Mouse (Mus musculus) brain, embryonic 18.5 days (tissue): Measurements from ENCODE around the gene Ubap2.
A peak's percentile ranks its signal among the peaks of the same experiment; 100 is the strongest.

Experiments
- DNase-seq: peaks from one replicate; pipeline ENCODE4 v3.0.0-alpha.2; 2012; ENCODE audit warnings: low read depth, low spot score

Gene Ubap2

GRCm38 (mm10) chr4:41165693-41166475 is 109.1 kb downstream of the Ubap2 start:
- DNase-seq, result peak; percentile 49

GRCm38 (mm10) chr4:41164974-41165373 is 110.0 kb downstream of the Ubap2 start:
- DNase-seq, result no peak

GRCm38 (mm10) chr4:41161232-41161631 is 113.7 kb downstream of the Ubap2 start:
- DNase-seq, result no peak

GRCm38 (mm10) chr4:41158251-41158650 is 116.7 kb downstream of the Ubap2 start:
- DNase-seq, result no peak

GRCm38 (mm10) chr4:41156961-41157360 is 118.0 kb downstream of the Ubap2 start:
- DNase-seq, result no peak

- DNase-seq, result no peak
These were observed 121.8 kb downstream of the Ubap2 start for GRCm38 (mm10) chr4:41153146-41153545.

GRCm38 (mm10) chr4:41151186-41151585 is 123.8 kb downstream of the Ubap2 start:
- DNase-seq, result no peak

- DNase-seq, result no peak
These were observed 125.1 kb downstream of the Ubap2 start for GRCm38 (mm10) chr4:41149891-41150290.
